Mouse (Mus musculus) mouse trophoblast stem cell (cell line): ENCODE results near the gene Eif6.

ENCODE experiments used
- in situ Hi-C, 2 experiments: fragments of 300-500 bp; cut with MseI, MboI; formaldehyde crosslinking; loops; 2 replicates in 1 of 2; 3 replicates in 1 of 2; pipeline ENCODE4 v1.15.1; 2025

Gene Eif6

GRCm38 (mm10) chr2:155787949-155788931, 38.5 kb downstream of the Eif6 start:
- in situ Hi-C loops, result no loop called here

DNA sequence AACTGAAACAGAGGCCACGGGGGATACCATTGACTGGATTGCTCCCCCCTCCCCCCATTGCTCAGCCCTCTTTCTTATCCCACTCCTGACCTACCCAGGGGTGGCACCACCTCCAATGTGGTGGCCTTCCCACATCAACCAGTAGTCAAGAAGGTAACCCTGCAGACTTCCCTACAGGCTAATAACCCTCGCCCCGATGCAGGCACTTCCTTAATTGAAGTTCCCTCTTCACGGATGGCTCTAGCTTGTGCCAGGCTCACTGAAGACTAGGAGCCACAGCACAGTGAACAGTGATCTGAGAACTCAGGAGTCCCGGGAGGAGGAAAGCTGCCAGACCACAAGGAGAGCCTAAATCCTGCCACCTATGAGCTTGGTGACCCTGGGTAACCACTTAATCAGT, 39.8 kb downstream of the Eif6 start:
- in situ Hi-C loops, result no loop called here

GRCm38 (mm10) chr2:155784534-155784933, 42.2 kb downstream of the Eif6 start:
- in situ Hi-C loops, result no loop called here

DNA sequence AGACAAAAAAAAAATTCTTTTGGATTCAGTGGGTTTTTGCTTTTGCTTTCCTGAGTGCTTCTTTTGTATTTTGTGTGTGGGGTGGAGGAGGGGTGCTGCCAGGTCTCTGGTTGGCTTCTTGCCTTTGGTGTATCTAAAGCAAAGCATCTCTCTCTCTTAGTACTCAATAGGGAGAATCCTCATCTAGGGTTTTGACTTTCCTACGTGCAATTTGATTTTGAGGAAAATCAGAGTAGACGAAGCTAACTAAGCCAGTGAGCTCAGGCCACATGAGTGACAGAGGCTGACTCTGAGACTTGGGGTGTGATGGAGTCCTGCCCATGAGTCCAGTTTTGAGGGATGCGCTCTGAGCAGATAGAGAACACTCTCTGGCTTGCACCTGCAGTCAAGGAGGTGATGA, 47.2 kb downstream of the Eif6 start:
- in situ Hi-C loops, result no loop called here

DNA sequence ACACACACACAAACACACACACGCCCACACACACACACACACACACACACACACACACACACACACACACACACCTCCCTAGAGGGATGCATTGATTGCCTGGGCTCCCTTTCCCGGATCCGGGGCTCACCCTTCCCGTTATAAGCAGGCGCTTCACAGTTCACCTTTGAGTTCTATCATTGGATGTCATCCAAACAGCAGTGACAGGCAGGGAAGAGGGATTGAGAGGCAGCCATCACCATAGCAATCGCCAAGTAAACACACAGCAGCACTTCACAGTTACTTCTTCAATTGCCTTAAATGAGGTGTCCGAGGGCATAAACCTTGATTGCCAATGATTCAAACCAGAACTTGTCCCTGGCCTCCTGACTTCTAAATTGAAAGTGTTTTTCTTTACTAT, 47.7 kb downstream of the Eif6 start:
- in situ Hi-C loops, result no loop called here

- in situ Hi-C loops, result no loop called here
Measured at GRCm38 (mm10) chr2:155778004-155778403, 48.7 kb downstream of the Eif6 start.

- in situ Hi-C loops, result no loop called here
Measured at GRCm38 (mm10) chr2:155777688-155777985, 49.1 kb downstream of the Eif6 start.

DNA sequence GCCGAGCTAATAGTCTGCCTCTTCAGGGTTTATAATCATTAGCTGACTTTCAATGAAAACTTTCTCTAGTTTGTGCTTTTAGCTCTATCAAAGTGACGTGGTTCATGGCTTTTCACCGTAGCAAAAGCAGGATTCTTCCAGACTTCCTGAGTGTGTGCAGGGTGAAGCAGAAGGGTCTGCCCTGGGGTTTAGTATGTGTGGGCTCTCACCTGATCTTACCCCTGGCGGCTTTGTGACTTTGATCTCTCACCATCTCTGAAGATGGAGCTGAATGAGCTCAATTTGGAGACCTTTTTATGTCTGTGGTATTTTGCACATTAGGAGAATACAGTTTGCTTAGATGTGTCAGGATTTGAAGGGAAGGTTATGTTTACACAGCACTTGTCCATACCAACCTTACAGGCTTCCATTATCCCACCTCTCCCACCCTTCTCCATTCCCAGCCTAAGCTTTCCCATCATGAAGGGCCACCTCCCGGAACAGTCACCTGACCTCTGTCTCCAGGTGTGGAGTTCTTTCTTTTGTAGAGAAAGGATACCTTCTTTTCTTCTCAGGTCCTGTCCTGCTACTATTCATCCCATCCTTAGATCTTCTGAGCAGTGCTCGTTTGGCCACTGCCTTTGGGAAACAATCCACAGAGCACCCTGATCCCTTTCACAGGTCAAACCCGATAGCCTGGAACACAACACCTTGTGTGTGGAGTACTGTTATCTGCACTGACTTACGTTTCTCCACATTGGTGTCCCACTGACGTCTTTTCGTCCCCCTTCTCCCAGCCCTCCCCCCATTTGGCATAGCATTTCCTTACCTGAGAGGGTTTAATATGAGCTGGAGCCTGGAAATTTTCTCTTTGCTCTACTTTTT, 49.7 kb downstream of the Eif6 start:
- in situ Hi-C loops, result no loop called here

DNA sequence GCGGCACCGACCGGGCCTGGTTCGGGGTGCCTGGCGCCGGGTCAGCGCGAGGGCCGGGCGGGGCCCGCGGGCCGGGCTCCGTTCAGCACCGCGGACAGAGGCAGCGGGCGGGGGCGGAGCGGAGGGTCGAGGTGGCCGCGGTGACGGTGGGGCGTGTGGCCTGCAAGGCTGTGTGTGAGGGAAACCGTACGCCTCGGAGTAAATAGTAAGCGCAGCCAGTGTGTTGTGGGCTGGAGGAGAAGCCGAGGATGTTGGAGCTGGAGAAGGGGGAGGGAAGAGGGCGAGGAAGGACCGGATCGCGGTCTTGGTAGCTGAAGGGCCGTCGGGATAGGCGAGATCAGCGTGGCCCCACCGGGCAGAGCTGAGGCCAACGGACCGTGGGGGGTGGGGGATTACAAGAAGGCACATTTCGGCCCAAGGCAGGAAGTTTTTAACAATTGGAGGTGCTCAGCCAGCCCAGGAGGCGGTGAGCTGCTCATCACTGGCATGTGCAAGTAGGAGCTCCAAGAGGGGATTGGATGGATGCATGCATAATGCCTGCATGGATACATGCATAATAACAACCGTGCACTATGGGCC, 51.0 kb downstream of the Eif6 start:
- in situ Hi-C loops, result no loop called here

DNA sequence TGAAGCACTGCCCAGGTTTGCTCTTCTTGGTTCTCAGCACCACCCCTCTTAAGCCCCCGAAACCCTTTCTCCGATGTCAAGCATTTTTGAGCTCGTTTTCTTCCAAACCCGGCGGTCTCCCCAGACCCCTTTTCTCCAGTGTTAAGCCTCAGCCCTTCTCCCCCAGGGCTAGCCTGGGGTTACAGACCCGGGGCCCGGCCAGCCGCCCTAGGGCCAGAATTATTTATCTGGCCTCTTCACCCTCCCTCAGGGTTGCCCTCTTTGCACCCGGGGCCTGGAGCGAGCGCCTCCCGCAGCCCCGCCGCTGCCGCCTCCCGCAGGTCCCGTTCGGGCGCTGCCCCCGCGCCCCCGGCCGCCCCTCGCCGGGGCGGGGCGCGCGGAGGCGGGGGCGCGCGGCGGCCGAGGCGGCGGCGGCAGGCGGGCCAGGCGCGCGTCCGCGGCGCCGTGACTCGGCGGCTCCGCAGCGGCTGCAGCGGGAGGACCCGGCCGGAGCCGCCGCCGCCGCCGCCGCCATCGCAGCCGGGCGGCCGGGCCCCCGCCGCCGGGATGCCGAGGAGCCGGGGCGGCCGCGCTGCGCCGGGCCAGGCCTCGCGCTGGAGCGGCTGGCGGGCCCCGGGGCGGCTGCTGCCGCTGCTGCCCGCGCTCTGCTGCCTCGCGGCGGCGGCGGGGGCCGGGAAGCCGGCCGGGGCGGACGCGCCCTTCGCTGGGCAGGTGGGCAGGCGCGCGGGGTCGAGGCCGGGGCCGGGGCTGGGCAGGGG, 51.6 kb downstream of the Eif6 start, which contains the start of gene Mmp24:
TSS of gene Mmp24 (plus strand) at position 416 of the 758 bp plus-strand sequence.
- in situ Hi-C loops, result no loop called here

DNA sequence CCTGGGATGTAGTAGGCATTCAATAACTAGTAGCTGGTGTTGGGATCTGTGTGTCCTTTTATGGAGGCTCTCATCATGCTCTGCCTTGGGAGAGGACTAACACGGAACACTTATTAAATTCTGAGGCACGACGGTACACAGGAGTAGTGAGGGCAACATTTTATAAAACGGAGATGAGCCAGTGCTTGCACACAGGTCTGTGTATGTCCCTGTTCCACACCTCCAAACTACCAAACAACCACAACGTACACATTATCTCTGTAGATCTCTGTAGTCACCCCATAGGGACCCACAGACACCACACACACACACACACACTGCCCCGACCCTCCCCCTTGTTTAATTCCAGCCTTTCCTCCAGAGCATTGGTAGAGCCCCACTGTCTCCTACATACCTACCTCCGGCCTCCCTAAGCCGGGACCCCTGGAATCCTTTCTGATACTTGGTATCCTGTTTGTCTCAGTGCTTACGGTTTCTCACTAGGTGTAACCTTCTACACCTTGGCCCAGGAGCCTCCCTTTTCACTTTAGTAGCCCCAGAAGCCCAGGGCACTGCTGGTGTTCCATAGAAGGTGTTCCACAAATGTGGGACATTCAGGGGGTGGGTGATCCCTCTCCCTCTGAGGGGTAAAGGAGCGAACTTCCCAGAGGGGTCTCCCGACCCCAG, 52.3 kb downstream of the Eif6 start:
- in situ Hi-C loops, result no loop called here

DNA sequence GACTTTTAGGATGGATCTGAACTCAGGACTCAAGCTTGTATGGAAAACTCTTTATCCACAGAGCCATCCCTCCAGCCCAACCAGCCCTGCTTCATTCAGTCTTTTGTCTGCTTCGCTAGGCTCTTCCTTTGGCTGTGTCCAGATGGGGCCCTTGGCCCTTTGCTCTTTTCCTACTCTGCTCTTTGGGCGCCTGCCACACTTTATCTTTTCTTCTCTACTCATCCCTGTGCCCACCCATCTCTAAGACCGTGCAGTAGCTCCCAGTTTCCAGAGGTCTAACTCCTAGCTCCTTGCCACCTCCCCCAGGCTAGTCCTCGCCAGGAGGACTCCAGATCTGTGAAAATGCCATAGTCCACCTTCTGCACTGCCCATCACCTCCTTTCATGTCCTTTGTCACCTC, 53.1 kb downstream of the Eif6 start:
- in situ Hi-C loops, result no loop called here
